Mouse (Mus musculus) lung, adult 2 months (tissue): ENCODE results near the gene Vmn1r90.
"Not testable (repeated sequence)": the region's sequence is repeated elsewhere in the genome, so short reads cannot be mapped to it uniquely, and the experiment has no call there.

Experiments used
- CTCF ChIP-seq: fragments of 200-500 bp; IDR thresholded peaks from 2 replicates; pipeline ENCODE4 v1.5.1; 2011; ENCODE audit warnings: mild to moderate bottlenecking, low read length, control low read depth; ENCODE audit not compliant: insufficient read depth
- POLR2A ChIP-seq: fragments of 200-500 bp; IDR thresholded peaks from 2 replicates; pipeline ENCODE4 v1.6.1; 2011; ENCODE audit warnings: low read depth, mild to moderate bottlenecking, control low read depth, low read length, borderline replicate concordance; ENCODE audit errors: extremely low read depth

DNA sequence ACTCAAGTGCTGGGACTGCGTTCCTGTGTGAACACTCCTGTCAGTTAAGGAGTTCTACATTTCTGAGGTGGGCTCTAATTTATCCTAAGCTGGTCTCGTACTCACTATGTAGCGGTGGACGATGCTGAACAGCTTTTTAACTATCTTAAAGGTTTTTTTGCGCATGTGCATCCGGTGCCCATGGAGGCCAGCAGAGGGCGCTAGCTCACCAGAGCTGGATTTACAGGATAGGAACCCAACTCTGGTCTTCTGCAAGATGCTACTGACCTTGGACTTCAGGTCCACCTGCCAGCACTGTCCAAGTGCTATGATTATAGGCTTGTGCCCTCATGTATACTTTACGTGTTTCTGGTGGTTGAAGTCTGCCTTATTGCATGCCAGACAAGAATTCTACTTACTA lies 29.7 kb upstream of the Vmn1r90 start:
- not testable (repeated sequence) for TF ChIP-seq POLR2A, CTCF
